Mouse (Mus musculus) heart, postnatal 0 days (tissue): ENCODE results near the gene Pla1a. TPM values are rescaled to one million over a fixed set of nuclear protein-coding genes. Genes with fewer than 3 reads are reported as not detected.
A peak's percentile ranks its signal among the peaks of the same experiment; 100 is the strongest.

ENCODE experiments used
- ATAC-seq: fragments of 200-750 bp; cut with Nextera tagmentation; 2 replicates; pipeline ENCODE4 v1.8.0; 2017; ENCODE audit warnings: low read depth, moderate number of reproducible peaks, moderate library complexity; ENCODE audit not compliant: insufficient read depth
- DNase-seq: peaks from one replicate; pipeline ENCODE4 v3.0.0-alpha.2; 2016; ENCODE audit warnings: low spot score
- H3K27ac ChIP-seq: fragments of 300-500 bp; sonication (generic); 2 replicates; pipeline ENCODE4 v1.5.1; 2014; ENCODE audit warnings: low read depth, mild to moderate bottlenecking
- H3K27me3 ChIP-seq: fragments of 300-500 bp; sonication (generic); 2 replicates; pipeline ENCODE4 v1.6.1; 2014; ENCODE audit warnings: low read length, mixed read lengths; ENCODE audit not compliant: control insufficient read depth, insufficient read depth
- H3K36me3 ChIP-seq: fragments of 300-500 bp; sonication (generic); replicated peaks from 2 replicates; pipeline ENCODE4 v1.6.1; 2014; ENCODE audit warnings: low read length, mixed read lengths; ENCODE audit not compliant: control insufficient read depth, insufficient read depth
- H3K4me1 ChIP-seq: fragments of 300-500 bp; sonication (generic); 2 replicates; pipeline ENCODE4 v1.6.1; 2014; ENCODE audit warnings: antibody characterized with exemption; ENCODE audit not compliant: control insufficient read depth, insufficient read depth
- H3K4me2 ChIP-seq: fragments of 300-500 bp; sonication (generic); 2 replicates; pipeline ENCODE4 v1.6.1; 2014; ENCODE audit warnings: low read depth, mild to moderate bottlenecking, low read length, moderate library complexity
- H3K4me3 ChIP-seq: fragments of 300-500 bp; sonication (generic); 2 replicates; pipeline ENCODE4 v1.5.1; 2014; ENCODE audit warnings: low read depth, low read length
- H3K9ac ChIP-seq: fragments of 300-500 bp; sonication (generic); replicated peaks from 2 replicates; pipeline ENCODE4 v1.6.1; 2014; ENCODE audit warnings: low read depth, low read length, mixed read lengths
- H3K9me3 ChIP-seq: fragments of 300-500 bp; sonication (generic); replicated peaks from 2 replicates; pipeline ENCODE4 v1.6.1; 2016; ENCODE audit warnings: low read length; ENCODE audit not compliant: control insufficient read depth
- CTCF ChIP-seq: IDR thresholded peaks from 2 replicates; pipeline ENCODE4 v1.5.1; 2016; ENCODE audit warnings: antibody characterized with exemption, control low read depth, low read depth
- EP300 ChIP-seq: IDR thresholded peaks from 2 replicates; pipeline ENCODE4 v1.6.1; 2016; ENCODE audit warnings: antibody characterized with exemption, low read depth
- WGBS: fragments of 180-500 bp; shearing (Covaris S2); extraction: QIAGEN DNeasy Blood & Tissue Kit; methylation state at CpG from one replicate; pipeline ENCODE4 v1.1.7; 2014; 5-methylcytosine and 5-hydroxymethylcytosine counted together
- polyA plus RNA-seq: library from polyadenylated mRNA; unstranded; fragments of >200 nt; fragmentation: Nextera tagmentation; extraction: Ambion mirVana; gene quantifications from 2 replicates; pipeline ENCODE4 v1.2.1, GENCODE M21; 2015
- total RNA-seq: library from RNA; depleted of rRNA; stranded (reverse); fragments of >200 nt; gene quantifications from 2 replicates; pipeline ENCODE4 v1.2.3, GENCODE M21; 2014; ENCODE audit warnings: low replicate concordance

The Pla1a gene
- total and polyA plus RNA-seq, 2 experiments from 2014 or later = 4.9 to 13.4 TPM

GRCm38 (mm10) chr16:38401468-38401867 lies 31.5 kb downstream of the Pla1a start:
- no peaks in the 10 kb centered on the region for H3K36me3 ChIP-seq
- no peak for DNase-seq
- H3K9me3 ChIP-seq = no peaks in the 10 kb centered on the region
- H3K4me3 ChIP-seq = no peak overlapping the region
- H3K4me1 ChIP-seq = peaks cover 11% of the 10 kb centered on the region; the same call in 1 of the 2 replicates
- no peak overlapping the region for H3K4me2 ChIP-seq
- no peaks in the 10 kb centered on the region for H3K27me3 ChIP-seq
- no peak overlapping the region for H3K27ac ChIP-seq
- no peak for ATAC-seq
- no peak overlapping the region for H3K9ac ChIP-seq
- TF ChIP-seq EP300 (no peak), CTCF (no peak)
- WGBS = 91% methylated on average over 6 of the region's 6 CpGs

DNA sequence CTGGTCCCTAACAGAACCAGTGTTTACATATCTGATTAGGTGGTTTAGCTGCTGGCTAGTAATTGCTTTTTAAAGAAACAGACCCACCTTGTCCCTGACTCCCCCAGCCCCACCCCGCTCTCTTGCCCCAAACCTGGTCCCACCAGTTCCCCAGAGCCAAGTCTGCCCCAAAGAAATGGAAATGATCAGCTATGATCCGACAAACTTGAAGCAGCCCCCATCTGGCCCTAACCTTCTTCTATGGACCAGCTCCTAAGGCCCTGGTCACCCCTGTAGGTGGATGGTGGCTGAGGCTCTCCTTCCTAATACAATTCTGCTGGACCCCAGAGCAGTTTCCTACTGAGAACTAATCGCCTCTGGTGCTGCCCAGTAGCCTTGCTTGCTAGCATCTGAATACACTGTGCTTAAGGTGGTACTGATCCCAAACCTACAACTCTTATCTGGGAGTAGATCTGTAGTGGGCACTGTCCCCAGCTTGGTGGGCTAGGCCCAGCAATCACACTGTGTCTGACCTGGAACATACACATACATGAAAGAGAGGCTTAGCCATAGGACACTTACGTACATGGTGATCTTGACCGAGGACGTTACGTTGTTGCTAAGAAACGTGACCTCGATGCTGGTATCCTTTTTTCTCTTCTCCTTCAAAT lies 32.5 kb downstream of the Pla1a start:
- ATAC-seq (no peak), DNase-seq (no peak)
- Histone ChIP-seq H3K9me3 (no peaks in the 10 kb centered on the region), H3K4me3 (peak overlapping the region; percentile 33; the same call in 1 of the 2 replicates), H3K27me3 (no peaks in the 10 kb centered on the region), H3K27ac (peak overlapping the region; percentile 23), H3K36me3 (no peaks in the 10 kb centered on the region), H3K4me1 (peaks cover 11% of the 10 kb centered on the region; the same call in 1 of the 2 replicates), H3K4me2 (peak overlapping the region; percentile 60), H3K9ac (peak overlapping the region; percentile 47)
- TF ChIP-seq EP300 (no peak), CTCF (no peak)
- WGBS = 79% methylated on average over 9 of the region's 9 CpGs

GRCm38 (mm10) chr16:38399531-38400231 lies 33.3 kb downstream of the Pla1a start:
- H3K27ac ChIP-seq = peak overlapping the region; percentile 23
- H3K4me1 ChIP-seq = peaks cover 11% of the 10 kb centered on the region; the same call in 1 of the 2 replicates
- peak overlapping the region; percentile 60 for H3K4me2 ChIP-seq
- H3K4me3 ChIP-seq = peak overlapping the region; percentile 33
- WGBS = 18% methylated on average over 17 of the region's 17 CpGs
- H3K27me3 ChIP-seq = no peaks in the 10 kb centered on the region
- TF ChIP-seq CTCF (no peak), EP300 (no peak)
- DNase-seq (peak; percentile 57), ATAC-seq (peak; percentile 77)
- H3K9ac ChIP-seq = peak overlapping the region; percentile 47
- no peaks in the 10 kb centered on the region for H3K36me3 ChIP-seq
- no peaks in the 10 kb centered on the region for H3K9me3 ChIP-seq

- no peak for ATAC-seq
- no peak overlapping the region for H3K9ac ChIP-seq
Measured at GRCm38 (mm10) chr16:38399076-38399475, 33.9 kb downstream of the Pla1a start.

GRCm38 (mm10) chr16:38398266-38398665 lies 34.7 kb downstream of the Pla1a start:
- Histone ChIP-seq H3K9ac (no peak overlapping the region), H3K36me3 (no peaks in the 10 kb centered on the region), H3K4me1 (peaks cover 11% of the 10 kb centered on the region; the same call in 1 of the 2 replicates), H3K27ac (no peak overlapping the region), H3K27me3 (no peaks in the 10 kb centered on the region), H3K4me2 (no peak overlapping the region), H3K9me3 (no peaks in the 10 kb centered on the region), H3K4me3 (no peak overlapping the region)
- ATAC-seq (no peak), DNase-seq (no peak)
- TF ChIP-seq EP300 = no peak
- TF ChIP-seq CTCF = no peak
- 92% methylated on average over 6 of the region's 6 CpGs for WGBS

More at GRCm38 (mm10) chr16:38399076-38399475, 33.9 kb downstream of the Pla1a start:
- H3K9me3 ChIP-seq = no peaks in the 10 kb centered on the region
- no peaks in the 10 kb centered on the region for H3K36me3 ChIP-seq
- peak overlapping the region; percentile 60; the same call in 1 of the 2 replicates for H3K4me2 ChIP-seq
- 66% methylated on average over 3 of the region's 3 CpGs for WGBS
- H3K27me3 ChIP-seq = no peaks in the 10 kb centered on the region
- TF ChIP-seq EP300 (no peak), CTCF (no peak)
- H3K4me1 ChIP-seq = peaks cover 11% of the 10 kb centered on the region; the same call in 1 of the 2 replicates
- no peak overlapping the region for H3K4me3 ChIP-seq
- DNase-seq = no peak
- peak overlapping the region; percentile 23; the same call in 1 of the 2 replicates for H3K27ac ChIP-seq
